Mouse (Mus musculus) gastrocnemius, adult 2 months (tissue): ENCODE data around the gene Klrg2. TPM values are rescaled to one million over a fixed set of nuclear protein-coding genes. Genes with fewer than 3 reads are reported as not detected.

Experiments
- DNase-seq: peaks from one replicate; pipeline ENCODE4 v3.0.0; 2022
- H3K27ac ChIP-seq: fragments of 200-600 bp; 2 replicates; pipeline ENCODE4 v1.8.1; 2022; ENCODE audit warnings: mild to moderate bottlenecking
- H3K4me3 ChIP-seq: fragments of 200-600 bp; 2 replicates; pipeline ENCODE4 v1.8.1; 2022; ENCODE audit warnings: mild to moderate bottlenecking, moderate library complexity
- CTCF ChIP-seq: fragments of 200-600 bp; IDR thresholded peaks from 2 replicates; pipeline ENCODE4 v1.8.1; 2022; ENCODE audit warnings: antibody characterized with exemption, mild to moderate bottlenecking, moderate library complexity
- intact Hi-C: fragments of 180-260 bp; cut with DNase I; formaldehyde crosslinking; loops from one replicate; pipeline ENCODE4 v1.15.1; 2025
- total RNA-seq, 2 experiments: library from RNA; stranded (reverse); gene quantifications; 2 replicates each; pipeline ENCODE4 v1.2.3; 2021

The Klrg2 gene
- total RNA-seq, 2 experiments from 2014 or later, result 0.17 TPM; not detected in 1

- Histone ChIP-seq H3K27ac (no peak overlapping the region), H3K4me3 (no peak overlapping the region)
- intact Hi-C loops, result no loop called here
- no peak for TF ChIP-seq CTCF
- no peak for DNase-seq
These were observed 13.6 kb downstream of the Klrg2 start for GRCm38 (mm10) chr6:38623457-38623856.

DNA sequence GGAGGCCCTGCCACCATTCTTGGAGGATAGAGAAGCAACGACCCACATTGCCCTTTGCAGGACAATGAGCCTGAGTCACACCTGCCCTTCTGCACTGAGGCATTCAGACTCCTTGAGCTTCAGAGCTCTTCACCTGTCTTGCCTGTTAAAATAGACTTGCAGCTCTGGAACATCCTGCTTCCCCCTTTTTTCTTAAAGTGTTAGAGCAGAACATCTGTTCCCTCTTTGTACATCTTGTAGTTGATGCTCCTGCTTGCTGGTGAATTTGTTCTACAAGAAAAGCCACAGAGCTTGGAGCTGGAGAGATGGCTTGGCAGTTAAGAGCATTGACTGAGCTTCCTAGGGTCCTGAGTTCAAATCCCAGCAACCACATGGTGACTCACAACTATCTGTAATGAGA lies 14.6 kb downstream of the Klrg2 start:
- Histone ChIP-seq H3K4me3 (no peak overlapping the region), H3K27ac (no peak overlapping the region)
- DNase-seq, result no peak
- intact Hi-C loops, result no loop called here
- no peak for TF ChIP-seq CTCF

GRCm38 (mm10) chr6:38609892-38610291 lies 27.1 kb downstream of the Klrg2 start:
- Histone ChIP-seq H3K4me3 (no peak overlapping the region), H3K27ac (no peak overlapping the region)
- no peak for TF ChIP-seq CTCF
- intact Hi-C loops, result no loop called here
- no peak for DNase-seq

- no peak overlapping the region for H3K4me3 ChIP-seq
These were observed 39.6 kb downstream of the Klrg2 start for GRCm38 (mm10) chr6:38597481-38597880.

DNA sequence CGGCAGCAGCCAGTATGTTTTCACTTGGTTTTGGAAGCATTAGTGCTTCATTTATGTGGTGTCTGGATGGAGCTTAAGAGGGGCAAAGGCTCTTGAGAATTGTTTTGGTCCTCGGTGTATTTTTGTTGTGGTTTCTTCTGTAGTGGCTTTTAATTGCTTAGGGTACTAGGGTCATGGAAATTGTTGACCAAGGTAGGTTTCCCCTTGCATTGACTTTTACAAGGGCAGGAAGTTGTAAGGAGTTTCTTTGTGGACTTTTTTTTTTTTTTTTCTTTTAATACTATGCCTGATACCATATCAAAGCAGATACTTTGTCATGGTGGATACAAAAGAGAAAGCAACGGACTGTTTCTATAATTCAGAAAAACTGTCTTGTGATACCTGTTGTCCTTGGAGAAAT lies 55.3 kb downstream of the Klrg2 start:
- no peak overlapping the region for H3K4me3 ChIP-seq
- H3K27ac ChIP-seq, result no peak overlapping the region
- intact Hi-C loops, result no loop called here
- DNase-seq, result no peak
- TF ChIP-seq CTCF, result no peak

More at GRCm38 (mm10) chr6:38597481-38597880, 39.6 kb downstream of the Klrg2 start:
- no peak for DNase-seq
- H3K27ac ChIP-seq, result no peak overlapping the region
- peak; percentile 32 for TF ChIP-seq CTCF
- intact Hi-C loops, result no loop called here

DNA sequence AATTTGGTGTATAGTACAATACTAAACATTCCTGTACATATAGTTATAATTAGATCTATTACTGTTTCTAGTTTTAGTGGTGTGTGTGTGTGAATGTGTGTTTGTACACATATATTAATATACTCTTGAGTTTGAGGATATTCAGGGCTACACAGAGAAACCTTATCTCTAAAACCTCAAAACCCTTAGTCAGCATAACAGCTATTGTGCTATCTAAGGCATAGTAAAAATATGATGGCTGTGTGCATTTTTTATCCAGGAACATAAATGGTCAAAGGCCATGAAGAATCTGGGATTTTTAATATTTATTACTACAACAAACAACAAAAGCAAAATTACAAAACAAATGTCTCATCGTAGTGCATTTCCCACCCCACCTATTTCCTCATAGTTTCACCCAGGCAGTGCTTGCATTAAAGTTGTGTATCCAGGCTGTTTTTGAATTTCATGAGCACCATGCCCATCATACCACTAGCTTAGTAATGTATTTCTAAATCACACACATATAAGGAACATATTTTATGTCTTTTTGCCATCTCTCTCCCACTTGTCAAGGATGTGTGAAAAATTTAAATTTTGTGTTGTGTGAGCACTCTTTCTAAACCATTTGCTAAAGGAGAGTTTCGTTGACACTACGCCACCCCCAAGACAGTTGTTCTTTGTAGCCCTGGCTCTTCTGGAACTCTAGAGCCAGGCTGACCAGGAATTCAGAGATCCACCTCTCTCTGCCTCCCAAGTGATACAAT lies 56.8 kb downstream of the Klrg2 start:
- Histone ChIP-seq H3K4me3 (no peak overlapping the region), H3K27ac (no peak overlapping the region)
- TF ChIP-seq CTCF, result no peak
- DNase-seq, result no peak
- intact Hi-C loops, result no loop called here

- TF ChIP-seq CTCF, result no peak
- DNase-seq, result no peak
- intact Hi-C loops, result no loop called here
- Histone ChIP-seq H3K27ac (no peak overlapping the region), H3K4me3 (no peak overlapping the region)
These were observed 60.9 kb downstream of the Klrg2 start for GRCm38 (mm10) chr6:38576096-38576495.

Other genes with a start within 250 kb of the Klrg2 start
- gene Ubn2, start 203.3 kb downstream of the Klrg2 start, total RNA-seq, result 10 to 100 TPM; 25.4 to 25.7 TPM
- 100 to 1,000 TPM; 128 to 218 TPM for gene Fmc1, start 103.7 kb downstream of the Klrg2 start, total RNA-seq
- gene Luc7l2, start 85.9 kb downstream of the Klrg2 start, total RNA-seq, result 100 to 1,000 TPM; 128 to 134 TPM
- gene Clec2l, start 25.8 kb upstream of the Klrg2 start, total RNA-seq, result under 1 TPM in 1 of 2 experiments, not detected in 1; 0.22 TPM
- gene Tbxas1, start 238.2 kb upstream of the Klrg2 start, total RNA-seq, result under 1 TPM; 0.64 to 0.79 TPM
- 100 to 1,000 TPM in 1 of 2 experiments, 10 to 100 TPM in 1; 56.2 to 120 TPM for gene Hipk2, start 238.9 kb upstream of the Klrg2 start, total RNA-seq